Mouse (Mus musculus): ENCODE measurements at regions not wholly inside any gene's neighbourhood (a gene's known extent, or its start where the extent isn't known, plus 50 kb on each side); places are given as distances from the start of the nearest gene placed in this dataset.
"Not testable (repeated sequence)": the region's sequence is repeated elsewhere in the genome, so short reads cannot be mapped to it uniquely, and the experiment has no call there.

GRCm38 (mm10) chr9:85637274-85637673, 111.9 kb downstream of the Ibtk start:
- Histone ChIP-seq H3K36me3 (replicated peaks; ENCODE audit: low read length) (no peaks in the 10 kb centered on the region), H3K4me3 (replicated peaks) (no peak overlapping the region), H3K9me3 (peaks cover 9% of the 10 kb centered on the region), H3K4me1 (no peaks in the 10 kb centered on the region), H3K27me3 (replicated peaks) (no peaks in the 10 kb centered on the region)
- no peak for TF ChIP-seq GATA1 (IDR thresholded peaks at IDR 0.05; ENCODE audit: borderline replicate concordance, low read length)
- TF ChIP-seq FLI1 (IDR thresholded peaks at IDR 0.05; ENCODE audit: low read length), result no peak

GRCm38 (mm10) chr9:85636131-85636447, 113.0 kb downstream of the Ibtk start:
- Histone ChIP-seq H3K4me1 (no peaks in the 10 kb centered on the region), H3K36me3 (replicated peaks; ENCODE audit: low read length) (no peaks in the 10 kb centered on the region), H3K27me3 (replicated peaks) (no peaks in the 10 kb centered on the region), H3K9me3 (peaks cover 9% of the 10 kb centered on the region), H3K4me3 (replicated peaks) (no peak overlapping the region)
- no peak for TF ChIP-seq FLI1 (IDR thresholded peaks at IDR 0.05; ENCODE audit: low read length)
- TF ChIP-seq GATA1 (IDR thresholded peaks at IDR 0.05; ENCODE audit: borderline replicate concordance, low read length), result no peak

GRCm38 (mm10) chr9:85635438-85636130, 113.5 kb downstream of the Ibtk start:
- no peaks in the 10 kb centered on the region for H3K27me3 ChIP-seq (replicated peaks)
- H3K9me3 ChIP-seq, result peaks cover 9% of the 10 kb centered on the region
- no peak overlapping the region for H3K4me3 ChIP-seq (replicated peaks)
- no peaks in the 10 kb centered on the region for H3K4me1 ChIP-seq
- H3K36me3 ChIP-seq (replicated peaks; ENCODE audit: low read length), result no peaks in the 10 kb centered on the region
- no peak for TF ChIP-seq FLI1 (IDR thresholded peaks at IDR 0.05; ENCODE audit: low read length)
- TF ChIP-seq GATA1 (IDR thresholded peaks at IDR 0.05; ENCODE audit: borderline replicate concordance, low read length), result no peak

GRCm38 (mm10) chr9:85634786-85635185, 114.3 kb downstream of the Ibtk start:
- H3K9me3 ChIP-seq; H3K4me3 ChIP-seq (replicated peaks); H3K4me1 ChIP-seq; H3K36me3 ChIP-seq (replicated peaks; ENCODE audit: low read length); H3K27me3 ChIP-seq (replicated peaks): not testable (repeated sequence)

- TF ChIP-seq FLI1 (IDR thresholded peaks at IDR 0.05; ENCODE audit: low read length), result no peak
- TF ChIP-seq GATA1 (IDR thresholded peaks at IDR 0.05; ENCODE audit: borderline replicate concordance, low read length), result no peak
- no peaks in the 10 kb centered on the region for H3K36me3 ChIP-seq (replicated peaks; ENCODE audit: low read length)
- H3K4me1 ChIP-seq, result peaks cover 12% of the 10 kb centered on the region
- H3K9me3 ChIP-seq, result no peaks in the 10 kb centered on the region
- H3K27me3 ChIP-seq (replicated peaks), result no peaks in the 10 kb centered on the region
- no peak overlapping the region for H3K4me3 ChIP-seq (replicated peaks)
These were observed 131.2 kb downstream of the Ibtk start for GRCm38 (mm10) chr9:85617972-85618371.

GRCm38 (mm10) chr9:85617177-85617777, 131.9 kb downstream of the Ibtk start:
- H3K4me1 ChIP-seq, result peaks cover 12% of the 10 kb centered on the region
- no peaks in the 10 kb centered on the region for H3K27me3 ChIP-seq (replicated peaks)
- no peak overlapping the region for H3K4me3 ChIP-seq (replicated peaks)
- no peak for TF ChIP-seq GATA1 (IDR thresholded peaks at IDR 0.05; ENCODE audit: borderline replicate concordance, low read length)
- TF ChIP-seq FLI1 (IDR thresholded peaks at IDR 0.05; ENCODE audit: low read length), result no peak
- H3K9me3 ChIP-seq, result no peaks in the 10 kb centered on the region
- H3K36me3 ChIP-seq (replicated peaks; ENCODE audit: low read length), result no peaks in the 10 kb centered on the region

- no peaks in the 10 kb centered on the region for H3K9me3 ChIP-seq
- no peaks in the 10 kb centered on the region for H3K36me3 ChIP-seq (replicated peaks; ENCODE audit: low read length)
- H3K4me1 ChIP-seq, result peaks cover 16% of the 10 kb centered on the region
- H3K4me3 ChIP-seq (replicated peaks), result no peak overlapping the region
- no peaks in the 10 kb centered on the region for H3K27me3 ChIP-seq (replicated peaks)
- TF ChIP-seq GATA1 (IDR thresholded peaks at IDR 0.05; ENCODE audit: borderline replicate concordance, low read length), result no peak
- TF ChIP-seq FLI1 (IDR thresholded peaks at IDR 0.05; ENCODE audit: low read length), result no peak
These were observed 132.8 kb downstream of the Ibtk start for GRCm38 (mm10) chr9:85616266-85616869.

GRCm38 (mm10) chr9:85609152-85609551, 140.0 kb downstream of the Ibtk start:
- Histone ChIP-seq H3K36me3 (replicated peaks; ENCODE audit: low read length) (no peaks in the 10 kb centered on the region), H3K9me3 (no peaks in the 10 kb centered on the region), H3K4me1 (peaks cover 4% of the 10 kb centered on the region), H3K4me3 (replicated peaks) (no peak overlapping the region), H3K27me3 (replicated peaks) (no peaks in the 10 kb centered on the region)
- no peak for TF ChIP-seq GATA1 (IDR thresholded peaks at IDR 0.05; ENCODE audit: borderline replicate concordance, low read length)
- TF ChIP-seq FLI1 (IDR thresholded peaks at IDR 0.05; ENCODE audit: low read length), result no peak

- no peaks in the 10 kb centered on the region for H3K9me3 ChIP-seq
- peaks cover 52% of the 10 kb centered on the region for H3K4me1 ChIP-seq
- H3K4me3 ChIP-seq (replicated peaks), result no peak overlapping the region
- no peak for TF ChIP-seq FLI1 (IDR thresholded peaks at IDR 0.05; ENCODE audit: low read length)
- no peaks in the 10 kb centered on the region for H3K27me3 ChIP-seq (replicated peaks)
- H3K36me3 ChIP-seq (replicated peaks; ENCODE audit: low read length), result no peaks in the 10 kb centered on the region
These were observed 152.2 kb downstream of the Ibtk start for GRCm38 (mm10) chr9:85596959-85597358.

- no peak overlapping the region for H3K4me3 ChIP-seq (replicated peaks)
- no peaks in the 10 kb centered on the region for H3K9me3 ChIP-seq
- no peak for TF ChIP-seq FLI1 (IDR thresholded peaks at IDR 0.05; ENCODE audit: low read length)
- TF ChIP-seq GATA1 (IDR thresholded peaks at IDR 0.05; ENCODE audit: borderline replicate concordance, low read length), result no peak
- H3K27me3 ChIP-seq (replicated peaks), result no peaks in the 10 kb centered on the region
- H3K4me1 ChIP-seq, result peaks cover 74% of the 10 kb centered on the region
- H3K36me3 ChIP-seq (replicated peaks; ENCODE audit: low read length), result no peaks in the 10 kb centered on the region
These were observed 155.3 kb downstream of the Ibtk start for GRCm38 (mm10) chr9:85593867-85594266.

Data from megakaryocyte, embryonic 14.5 days (primary cell).